Mouse (Mus musculus) forebrain, embryonic 11.5 days (tissue): Measurements from ENCODE around the gene Usp53. TPM values are rescaled to one million over a fixed set of nuclear protein-coding genes. Genes with fewer than 3 reads are reported as not detected.

Source experiments
- ATAC-seq: fragments of 200-750 bp; cut with Nextera tagmentation; replicated peaks from 2 replicates; pipeline ENCODE4 v1.8.0; 2017; ENCODE audit warnings: moderate TSS enrichment; ENCODE audit not compliant: low FRiP score
- DNase-seq: peaks from one replicate; pipeline ENCODE4 v3.0.0-alpha.2; 2017; ENCODE audit warnings: low spot score
- H3K27ac ChIP-seq: fragments of 300-500 bp; sonication (generic); 2 replicates; pipeline ENCODE4 v1.5.1; 2014; ENCODE audit warnings: low read depth, low read length
- H3K27me3 ChIP-seq: fragments of 300-500 bp; sonication (generic); 2 replicates; pipeline ENCODE4 v1.6.1; 2014; ENCODE audit warnings: mild to moderate bottlenecking, low read length, mixed read lengths; ENCODE audit not compliant: control insufficient read depth, insufficient read depth
- H3K36me3 ChIP-seq: fragments of 300-500 bp; sonication (generic); 2 replicates; pipeline ENCODE4 v1.6.1; 2014; ENCODE audit warnings: mild to moderate bottlenecking, low read length, moderate library complexity, mixed read lengths; ENCODE audit not compliant: control insufficient read depth, insufficient read depth
- H3K4me1 ChIP-seq: fragments of 300-500 bp; sonication (generic); replicated peaks from 2 replicates; pipeline ENCODE4 v1.6.1; 2014; ENCODE audit warnings: low read length, mixed read lengths; ENCODE audit not compliant: control insufficient read depth, insufficient read depth
- H3K4me2 ChIP-seq: fragments of 300-500 bp; sonication (generic); 2 replicates; pipeline ENCODE4 v1.6.1; 2014; ENCODE audit warnings: low read depth, mild to moderate bottlenecking, low read length, moderate library complexity, mixed read lengths; ENCODE audit not compliant: severe bottlenecking
- H3K4me3 ChIP-seq: fragments of 300-500 bp; sonication (generic); 2 replicates; pipeline ENCODE4 v1.5.1; 2014; ENCODE audit warnings: low read depth, low read length
- H3K9ac ChIP-seq: fragments of 300-500 bp; sonication (generic); 2 replicates; pipeline ENCODE4 v1.6.1; 2014; ENCODE audit warnings: low read length
- H3K9me3 ChIP-seq: fragments of 300-500 bp; sonication (generic); 2 replicates; pipeline ENCODE4 v1.6.1; 2016; ENCODE audit warnings: low read length, mixed read lengths; ENCODE audit not compliant: control insufficient read depth
- WGBS: fragments of 180-500 bp; shearing (Covaris S2); extraction: QIAGEN DNeasy Blood & Tissue Kit; methylation state at CpG from one replicate; pipeline ENCODE4 v1.1.7; 2014; 5-methylcytosine and 5-hydroxymethylcytosine counted together
- polyA plus RNA-seq: library from polyadenylated mRNA; unstranded; fragments of >200 nt; fragmentation: Nextera tagmentation; extraction: Ambion mirVana; gene quantifications from 2 replicates; pipeline ENCODE4 v1.2.1, GENCODE M21; 2014

The Usp53 gene
- polyA plus RNA-seq, 1 experiment from 2014 or later: 6.0 TPM

GRCm38 (mm10) chr3:123001053-123001452 is 16.7 kb upstream of the Usp53 start:
- Histone ChIP-seq H3K4me1 (no peaks in the 10 kb centered on the region), H3K4me3 (no peak overlapping the region), H3K27me3 (no peaks in the 10 kb centered on the region), H3K9me3 (no peaks in the 10 kb centered on the region), H3K9ac (no peak overlapping the region), H3K27ac (no peak overlapping the region), H3K36me3 (no peaks in the 10 kb centered on the region), H3K4me2 (no peak overlapping the region)
- no peak for ATAC-seq
- no peak for DNase-seq
- WGBS: 60% methylated on average over 3 of the region's 3 CpGs

- Histone ChIP-seq H3K9me3 (no peaks in the 10 kb centered on the region; the same call in 1 of the 2 replicates), H3K4me2 (no peak overlapping the region), H3K4me3 (no peak overlapping the region), H3K4me1 (no peaks in the 10 kb centered on the region), H3K9ac (no peak overlapping the region), H3K27me3 (no peaks in the 10 kb centered on the region), H3K36me3 (no peaks in the 10 kb centered on the region), H3K27ac (no peak overlapping the region)
- WGBS: 80% methylated on average over 8 of the region's 8 CpGs
- DNase-seq (no peak), ATAC-seq (no peak)
Measured at GRCm38 (mm10) chr3:122998511-122998910, 14.2 kb upstream of the Usp53 start.

GRCm38 (mm10) chr3:122996968-122997367 is 12.7 kb upstream of the Usp53 start:
- WGBS: 85% methylated on average over 1 of the region's 1 CpGs

GRCm38 (mm10) chr3:122986906-122987305 is 2.6 kb upstream of the Usp53 start:
- no peaks in the 10 kb centered on the region for H3K9me3 ChIP-seq
- H3K36me3 ChIP-seq: no peaks in the 10 kb centered on the region
- DNase-seq: no peak
- H3K27ac ChIP-seq: no peak overlapping the region
- H3K4me1 ChIP-seq: 0 out of 2 replicates have a peak, but pooled peaks cover 3% of the 10 kb centered on the region
- ATAC-seq: no peak
- H3K4me2 ChIP-seq: no peak overlapping the region
- H3K4me3 ChIP-seq: no peak overlapping the region
- 89% methylated on average over 11 of the region's 11 CpGs for WGBS
- H3K27me3 ChIP-seq: no peaks in the 10 kb centered on the region
- no peak overlapping the region for H3K9ac ChIP-seq

More at GRCm38 (mm10) chr3:122996968-122997367, 12.7 kb upstream of the Usp53 start:
- Histone ChIP-seq H3K9ac (no peak overlapping the region), H3K27ac (no peak overlapping the region), H3K4me1 (no peaks in the 10 kb centered on the region), H3K4me3 (no peak overlapping the region), H3K9me3 (no peaks in the 10 kb centered on the region; the same call in 1 of the 2 replicates), H3K27me3 (no peaks in the 10 kb centered on the region), H3K36me3 (no peaks in the 10 kb centered on the region), H3K4me2 (no peak overlapping the region)
- DNase-seq (no peak), ATAC-seq (no peak)

- Histone ChIP-seq H3K36me3 (no peaks in the 10 kb centered on the region), H3K9ac (no peak overlapping the region), H3K27ac (no peak overlapping the region), H3K27me3 (no peaks in the 10 kb centered on the region), H3K4me1 (0 out of 2 replicates have a peak, but pooled peaks cover 3% of the 10 kb centered on the region), H3K9me3 (no peaks in the 10 kb centered on the region), H3K4me3 (no peak overlapping the region), H3K4me2 (no peak overlapping the region)
- no peak for DNase-seq
- no peak for ATAC-seq
- 68% methylated on average over 1 of the region's 1 CpGs for WGBS
Measured at GRCm38 (mm10) chr3:122986386-122986785, 2.1 kb upstream of the Usp53 start.

- DNase-seq (no peak), ATAC-seq (no peak)
- no peaks in the 10 kb centered on the region for H3K9me3 ChIP-seq
- no peaks in the 10 kb centered on the region for H3K27me3 ChIP-seq
- peak overlapping the region; percentile 93 for H3K9ac ChIP-seq
- H3K4me1 ChIP-seq: 0 out of 2 replicates have a peak, but pooled peaks cover 3% of the 10 kb centered on the region
- H3K27ac ChIP-seq: no peak overlapping the region
- H3K4me2 ChIP-seq: peak overlapping the region; percentile 67
- WGBS: 20% methylated on average over 13 of the region's 13 CpGs
- no peaks in the 10 kb centered on the region for H3K36me3 ChIP-seq
- peak overlapping the region; percentile 76 for H3K4me3 ChIP-seq
Measured at GRCm38 (mm10) chr3:122985183-122985944, 1.1 kb upstream of the Usp53 start.

- WGBS: under 1% methylated on average over 29 of the region's 30 CpGs
Measured at GRCm38 (mm10) chr3:122983849-122984248, 461 bp downstream of the Usp53 start.

GRCm38 (mm10) chr3:122975964-122976363 is 8.3 kb downstream of the Usp53 start:
- Histone ChIP-seq H3K27me3 (no peaks in the 10 kb centered on the region), H3K4me1 (no peaks in the 10 kb centered on the region), H3K4me3 (no peak overlapping the region), H3K9me3 (no peaks in the 10 kb centered on the region), H3K36me3 (no peaks in the 10 kb centered on the region), H3K27ac (no peak overlapping the region), H3K9ac (no peak overlapping the region), H3K4me2 (no peak overlapping the region)
- WGBS: 79% methylated on average over 1 of the region's 1 CpGs
- 0 out of 2 replicates have a peak, but pooled peaks have one; percentile 24 for ATAC-seq
- no peak for DNase-seq

More at GRCm38 (mm10) chr3:122983849-122984248, 461 bp downstream of the Usp53 start:
- Histone ChIP-seq H3K4me1 (0 out of 2 replicates have a peak, but pooled peaks cover 3% of the 10 kb centered on the region), H3K4me3 (peak overlapping the region; percentile 76), H3K9me3 (no peaks in the 10 kb centered on the region), H3K27ac (peak overlapping the region; percentile 86), H3K36me3 (no peaks in the 10 kb centered on the region), H3K4me2 (peak overlapping the region; percentile 67), H3K27me3 (no peaks in the 10 kb centered on the region), H3K9ac (peak overlapping the region; percentile 65)
- DNase-seq (no peak), ATAC-seq (peak; percentile 89)

- H3K27ac ChIP-seq: no peak overlapping the region
- no peak overlapping the region for H3K4me3 ChIP-seq
- no peak overlapping the region for H3K9ac ChIP-seq
- H3K27me3 ChIP-seq: no peaks in the 10 kb centered on the region
- no peaks in the 10 kb centered on the region for H3K9me3 ChIP-seq
- DNase-seq (no peak), ATAC-seq (no peak)
- no peaks in the 10 kb centered on the region for H3K4me1 ChIP-seq
- no peaks in the 10 kb centered on the region for H3K36me3 ChIP-seq
- WGBS: 89% methylated on average over 4 of the region's 4 CpGs
- no peak overlapping the region for H3K4me2 ChIP-seq
Measured at GRCm38 (mm10) chr3:122975363-122975762, 8.9 kb downstream of the Usp53 start.
